Mouse (Mus musculus) liver, adult 2 months (tissue): ENCODE data around the gene Gm12184. TPM values are rescaled to one million over a fixed set of nuclear protein-coding genes. Genes with fewer than 3 reads are reported as not detected.

Experiments used
- DNase-seq: peaks from one replicate; pipeline ENCODE4 v3.0.0-alpha.2; 2011; ENCODE audit warnings: low read depth, low spot score; ENCODE audit errors: extremely low read depth
- H3K27ac ChIP-seq: fragments of 200-500 bp; replicated peaks from 2 replicates; pipeline ENCODE4 v1.5.1; 2012; ENCODE audit warnings: low read depth, mild to moderate bottlenecking, control low read depth, inconsistent platforms, low read length; ENCODE audit not compliant: insufficient read depth
- H3K27me3 ChIP-seq: fragments of 200-500 bp; 2 replicates; pipeline ENCODE4 v1.6.1; 2012; ENCODE audit warnings: mild to moderate bottlenecking, moderate library complexity, low read length, inconsistent platforms; ENCODE audit not compliant: control insufficient read depth, insufficient read depth
- H3K36me3 ChIP-seq: fragments of 200-500 bp; 2 replicates; pipeline ENCODE4 v1.6.1; 2012; ENCODE audit warnings: low read length, inconsistent platforms; ENCODE audit not compliant: control insufficient read depth, insufficient read depth
- H3K4me1 ChIP-seq: fragments of 200-500 bp; 2 replicates; pipeline ENCODE4 v1.6.1; 2011; ENCODE audit warnings: low read length; ENCODE audit not compliant: control insufficient read depth, insufficient read depth
- H3K4me3 ChIP-seq: fragments of 200-500 bp; 2 replicates; pipeline ENCODE4 v1.5.1; 2011; ENCODE audit warnings: low read depth, mild to moderate bottlenecking, control low read depth, low read length, moderate library complexity; ENCODE audit not compliant: insufficient read depth
- H3K79me2 ChIP-seq: fragments of 200-500 bp; 2 replicates; pipeline ENCODE4 v1.6.1; 2012; ENCODE audit warnings: inconsistent platforms, mild to moderate bottlenecking, low read length, moderate library complexity; ENCODE audit not compliant: control insufficient read depth, insufficient read depth
- H3K9ac ChIP-seq: fragments of 200-500 bp; 2 replicates; pipeline ENCODE4 v1.6.1; 2012; ENCODE audit warnings: low read depth, mild to moderate bottlenecking, control low read depth, inconsistent platforms, low read length
- CTCF ChIP-seq: fragments of 200-500 bp; IDR thresholded peaks from 2 replicates; pipeline ENCODE4 v1.5.1; 2011; ENCODE audit warnings: low read depth, low read length, control low read depth
- POLR2A ChIP-seq: fragments of 200-500 bp; IDR thresholded peaks from 2 replicates; pipeline ENCODE4 v1.6.1; 2011; ENCODE audit warnings: low read length, control low read depth; ENCODE audit not compliant: insufficient read depth; ENCODE audit errors: extremely low read depth
- WGBS: fragments of 180-500 bp; shearing (Covaris S2); methylation state at CpG from one replicate; pipeline ENCODE4 v1.1.7; 2018; 5-methylcytosine and 5-hydroxymethylcytosine counted together
- polyA plus RNA-seq: library from polyadenylated mRNA; depleted of rRNA; stranded (reverse); fragments of >200 nt; gene quantifications from 2 replicates; pipeline ENCODE4 v1.2.3, GENCODE M21; 2012
- total RNA-seq: library from RNA; depleted of rRNA; stranded (reverse); fragments of >200 nt; gene quantifications from 2 replicates; pipeline ENCODE4 v1.2.3, GENCODE M21; 2014

The Gm12184 gene
- total and polyA plus RNA-seq, 2 experiments: 1.5 to 5.5 TPM

GRCm38 (mm10) chr11:48804922-48805321 lies 21.5 kb downstream of the Gm12184 start:
- Histone ChIP-seq H3K79me2 (peaks cover 23% of the 10 kb centered on the region; the same call in 1 of the 2 replicates), H3K4me1 (peaks cover 10% of the 10 kb centered on the region), H3K27ac (no peak overlapping the region), H3K4me3 (no peak overlapping the region), H3K36me3 (peaks cover 63% of the 10 kb centered on the region), H3K9ac (no peak overlapping the region), H3K27me3 (no peaks in the 10 kb centered on the region)
- TF ChIP-seq POLR2A (no peak), CTCF (no peak)
- 74% methylated on average over 2 of the region's 2 CpGs for WGBS
- DNase-seq: no peak

- Histone ChIP-seq H3K4me1 (peaks cover 11% of the 10 kb centered on the region), H3K27ac (no peak overlapping the region), H3K79me2 (peaks cover 23% of the 10 kb centered on the region; the same call in 1 of the 2 replicates), H3K27me3 (no peaks in the 10 kb centered on the region), H3K9ac (no peak overlapping the region), H3K36me3 (peaks cover 60% of the 10 kb centered on the region), H3K4me3 (no peak overlapping the region)
- TF ChIP-seq CTCF: no peak
- TF ChIP-seq POLR2A: no peak
- DNase-seq: no peak
- WGBS: 98% methylated on average over 2 of the region's 2 CpGs
Observed at GRCm38 (mm10) chr11:48803988-48804387, 22.5 kb downstream of the Gm12184 start.

- H3K9ac ChIP-seq: peak overlapping the region; percentile 20
Observed at GRCm38 (mm10) chr11:48801831-48802772, 24.4 kb downstream of the Gm12184 start.

GRCm38 (mm10) chr11:48799921-48800701 lies 26.3 kb downstream of the Gm12184 start, which contains the start of gene Rack1:
Gene Rack1 (plus strand): TSS chr11:48800332.
- DNase-seq: peak; percentile 93
- Histone ChIP-seq H3K27ac (peak within 1 kb of the TSS; percentile 93), H3K36me3 (peaks cover 32% of the 10 kb centered on the region), H3K4me1 (peaks cover 14% of the 10 kb centered on the region), H3K27me3 (no peaks in the 10 kb centered on the region), H3K9ac (peak within 1 kb of the TSS; percentile 87), H3K79me2 (peaks cover 21% of the 10 kb centered on the region; the same call in 1 of the 2 replicates), H3K4me3 (peak within 1 kb of the TSS; percentile 68)
- under 1% methylated on average over 47 of the region's 47 CpGs for WGBS
- TF ChIP-seq CTCF (no peak), POLR2A (peak; percentile 74)

More at GRCm38 (mm10) chr11:48801831-48802772, 24.4 kb downstream of the Gm12184 start:
- WGBS: 57% methylated on average over 17 of the region's 17 CpGs
- Histone ChIP-seq H3K27me3 (no peaks in the 10 kb centered on the region), H3K4me1 (peaks cover 14% of the 10 kb centered on the region), H3K4me3 (no peak overlapping the region; the same call in 1 of the 2 replicates), H3K27ac (no peak overlapping the region), H3K79me2 (peaks cover 21% of the 10 kb centered on the region; the same call in 1 of the 2 replicates), H3K36me3 (peaks cover 52% of the 10 kb centered on the region)
- DNase-seq: no peak
- TF ChIP-seq POLR2A (no peak), CTCF (no peak)

- DNase-seq: no peak
- peaks cover 14% of the 10 kb centered on the region for H3K4me1 ChIP-seq
- H3K36me3 ChIP-seq: peaks cover 25% of the 10 kb centered on the region
- TF ChIP-seq POLR2A (no peak), CTCF (no peak)
- peak overlapping the region; percentile 93 for H3K27ac ChIP-seq
- H3K27me3 ChIP-seq: no peaks in the 10 kb centered on the region
- peak overlapping the region; percentile 81 for H3K9ac ChIP-seq
- WGBS: 2% methylated on average over 18 of the region's 18 CpGs
- peak overlapping the region; percentile 68 for H3K4me3 ChIP-seq
- H3K79me2 ChIP-seq: peaks cover 21% of the 10 kb centered on the region; the same call in 1 of the 2 replicates
Observed at GRCm38 (mm10) chr11:48798984-48799920, 27.2 kb downstream of the Gm12184 start.
